Mouse (Mus musculus) heart, embryonic 11.5 days (tissue): ENCODE results near the gene Ckm. TPM values are rescaled to one million over a fixed set of nuclear protein-coding genes. Genes with fewer than 3 reads are reported as not detected.
A peak's percentile ranks its signal among the peaks of the same experiment; 100 is the strongest.

ENCODE experiments used
- ATAC-seq: fragments of 200-750 bp; cut with Nextera tagmentation; replicated peaks from 2 replicates; pipeline ENCODE4 v1.8.0; 2017; ENCODE audit warnings: moderate library complexity; ENCODE audit not compliant: insufficient number of reproducible peaks, low FRiP score, low TSS enrichment
- H3K27ac ChIP-seq: fragments of 300-500 bp; sonication (generic); 2 replicates; pipeline ENCODE4 v1.5.1; 2014; ENCODE audit warnings: mild to moderate bottlenecking, low read depth, low read length
- H3K27me3 ChIP-seq: fragments of 300-500 bp; sonication (generic); 2 replicates; pipeline ENCODE4 v1.6.1; 2014; ENCODE audit warnings: mild to moderate bottlenecking, low read length, mixed read lengths; ENCODE audit not compliant: control insufficient read depth, insufficient read depth
- H3K36me3 ChIP-seq: fragments of 300-500 bp; sonication (generic); 2 replicates; pipeline ENCODE4 v1.6.1; 2014; ENCODE audit warnings: mild to moderate bottlenecking, low read length, moderate library complexity, mixed read lengths; ENCODE audit not compliant: control insufficient read depth, insufficient read depth
- H3K4me1 ChIP-seq: fragments of 300-500 bp; sonication (generic); 2 replicates; pipeline ENCODE4 v1.6.1; 2014; ENCODE audit warnings: low read length; ENCODE audit not compliant: control insufficient read depth, insufficient read depth
- H3K4me2 ChIP-seq: fragments of 300-500 bp; sonication (generic); 2 replicates; pipeline ENCODE4 v1.6.1; 2014; ENCODE audit warnings: mild to moderate bottlenecking, moderate library complexity
- H3K4me3 ChIP-seq: fragments of 300-500 bp; sonication (generic); 2 replicates; pipeline ENCODE4 v1.5.1; 2014; ENCODE audit warnings: low read depth, low read length
- H3K9ac ChIP-seq: fragments of 300-500 bp; sonication (generic); 2 replicates; pipeline ENCODE4 v1.6.1; 2014; ENCODE audit warnings: mild to moderate bottlenecking, low read depth, low read length, moderate library complexity
- H3K9me3 ChIP-seq: fragments of 300-500 bp; sonication (generic); replicated peaks from 2 replicates; pipeline ENCODE4 v1.6.1; 2016; ENCODE audit warnings: low read length; ENCODE audit not compliant: control insufficient read depth
- WGBS: fragments of 180-500 bp; shearing (Covaris S2); extraction: QIAGEN DNeasy Blood & Tissue Kit; methylation state at CpG from one replicate; pipeline ENCODE4 v1.1.7; 2014; ENCODE audit not compliant: insufficient replicate concordance; 5-methylcytosine and 5-hydroxymethylcytosine counted together
- polyA plus RNA-seq: library from polyadenylated mRNA; unstranded; fragments of >200 nt; fragmentation: Nextera tagmentation; extraction: Ambion mirVana; gene quantifications from 2 replicates; pipeline ENCODE4 v1.2.1, GENCODE M21; 2014

The Ckm gene
- polyA plus RNA-seq, 1 experiment from 2014 or later: 11.0 TPM

DNA sequence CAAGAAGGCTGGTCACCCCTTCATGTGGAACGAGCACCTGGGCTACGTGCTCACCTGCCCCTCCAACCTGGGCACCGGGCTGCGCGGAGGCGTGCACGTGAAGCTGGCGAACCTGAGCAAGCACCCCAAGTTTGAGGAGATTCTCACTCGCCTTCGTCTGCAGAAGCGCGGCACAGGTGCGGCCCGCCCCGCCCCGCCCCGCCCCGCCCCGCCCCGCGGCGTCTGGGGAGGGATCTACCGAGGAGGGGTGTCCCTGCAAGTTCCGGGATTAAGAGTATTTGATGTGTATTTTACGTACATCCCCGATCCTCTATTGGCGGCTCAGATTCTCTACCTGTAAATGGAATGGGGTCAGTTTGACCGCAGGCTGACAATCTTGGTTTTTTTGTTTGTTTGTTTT is 15.5 kb downstream of the Ckm start:
- Histone ChIP-seq H3K9ac (no peak overlapping the region), H3K36me3 (no peaks in the 10 kb centered on the region), H3K4me2 (peak overlapping the region; percentile 27; the same call in 1 of the 2 replicates), H3K9me3 (no peaks in the 10 kb centered on the region), H3K4me1 (0 out of 2 replicates have a peak, but pooled peaks cover 8% of the 10 kb centered on the region), H3K27ac (no peak overlapping the region), H3K4me3 (no peak overlapping the region), H3K27me3 (peaks cover 26% of the 10 kb centered on the region)
- WGBS: 6% methylated on average over 28 of the region's 28 CpGs
- ATAC-seq: no peak

DNA sequence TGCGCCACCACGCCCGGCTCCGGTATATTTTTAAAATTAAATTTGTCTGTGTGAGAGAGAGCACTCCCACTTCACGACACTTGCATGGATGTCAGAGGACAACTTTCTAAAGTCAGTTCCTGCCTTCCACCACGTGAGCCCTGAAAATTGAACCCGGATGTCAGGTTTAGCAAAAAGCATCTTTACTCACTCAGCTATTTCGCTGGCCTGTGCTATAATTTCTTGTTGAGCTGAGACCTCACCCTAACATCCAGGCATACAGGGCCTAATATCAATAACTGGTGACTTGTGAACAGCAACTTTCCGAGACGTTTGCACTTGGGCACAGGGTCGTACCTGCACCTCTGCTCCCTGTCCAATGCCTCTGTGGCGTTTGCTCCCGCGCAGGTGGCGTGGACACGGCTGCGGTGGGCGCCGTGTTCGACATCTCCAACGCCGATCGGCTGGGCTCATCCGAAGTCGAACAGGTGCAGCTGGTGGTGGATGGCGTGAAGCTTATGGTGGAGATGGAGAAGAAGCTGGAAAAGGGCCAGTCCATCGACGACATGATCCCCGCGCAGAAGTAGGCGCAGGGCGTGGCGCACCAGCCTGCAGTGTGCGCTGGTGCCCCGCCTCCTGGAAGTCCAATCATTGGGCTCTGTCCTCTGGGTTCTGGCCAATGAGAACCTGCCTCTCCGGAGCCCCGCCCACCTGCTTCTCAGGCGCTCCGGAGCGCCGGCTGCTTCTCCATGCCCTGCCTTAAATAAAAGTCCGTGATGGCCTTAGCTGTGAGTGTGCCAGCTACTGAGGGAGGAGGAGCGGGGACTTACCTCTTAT is 16.5 kb downstream of the Ckm start:
- no peak overlapping the region for H3K9ac ChIP-seq
- H3K9me3 ChIP-seq: no peaks in the 10 kb centered on the region
- H3K36me3 ChIP-seq: peaks cover 3% of the 10 kb centered on the region; the same call in 1 of the 2 replicates
- H3K27ac ChIP-seq: no peak overlapping the region
- H3K4me2 ChIP-seq: peak overlapping the region; percentile 75
- 12% methylated on average over 43 of the region's 43 CpGs for WGBS
- ATAC-seq: peak; percentile 86
- H3K4me3 ChIP-seq: peak overlapping the region; percentile 38
- 0 out of 2 replicates have a peak, but pooled peaks cover 8% of the 10 kb centered on the region for H3K4me1 ChIP-seq
- peaks cover 26% of the 10 kb centered on the region for H3K27me3 ChIP-seq

DNA sequence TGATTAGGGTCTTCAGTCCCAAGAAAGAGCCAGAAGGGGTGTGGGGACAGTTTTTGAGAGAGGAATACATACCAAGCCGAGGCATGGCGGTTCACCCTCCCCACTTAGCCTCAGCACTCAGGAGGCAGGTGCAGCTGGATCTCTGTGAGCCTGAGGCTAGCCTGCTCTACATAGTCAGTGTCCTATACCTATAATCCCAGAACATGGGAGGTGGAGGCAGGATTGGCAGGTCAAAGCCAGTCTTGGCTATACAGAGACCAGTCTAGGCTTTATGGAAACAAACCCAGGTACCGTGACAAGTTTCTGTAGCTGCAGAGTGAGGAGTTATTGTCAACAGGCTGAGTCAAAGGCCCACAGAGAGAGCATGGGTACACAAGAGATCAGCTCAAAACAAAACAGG is 18.5 kb downstream of the Ckm start:
- H3K36me3 ChIP-seq: peaks cover 17% of the 10 kb centered on the region

GRCm38 (mm10) chr7:19424051-19424450 is 19.5 kb downstream of the Ckm start:
- 55% methylated on average over 4 of the region's 4 CpGs for WGBS
- Histone ChIP-seq H3K9me3 (no peaks in the 10 kb centered on the region), H3K9ac (no peak overlapping the region), H3K4me2 (no peak overlapping the region), H3K36me3 (peaks cover 26% of the 10 kb centered on the region), H3K27me3 (peaks cover 14% of the 10 kb centered on the region), H3K4me3 (no peak overlapping the region), H3K4me1 (0 out of 2 replicates have a peak, but pooled peaks cover 3% of the 10 kb centered on the region), H3K27ac (no peak overlapping the region)
- no peak for ATAC-seq

More for the DNA sequence above, 18.5 kb downstream of the Ckm start:
- Histone ChIP-seq H3K4me2 (no peak overlapping the region), H3K9ac (no peak overlapping the region), H3K27ac (no peak overlapping the region), H3K4me1 (0 out of 2 replicates have a peak, but pooled peaks cover 3% of the 10 kb centered on the region), H3K9me3 (no peaks in the 10 kb centered on the region), H3K4me3 (no peak overlapping the region), H3K27me3 (peaks cover 20% of the 10 kb centered on the region)
- 86% methylated on average over 3 of the region's 3 CpGs for WGBS
- ATAC-seq: no peak

GRCm38 (mm10) chr7:19426349-19426748 is 21.8 kb downstream of the Ckm start:
- Histone ChIP-seq H3K36me3 (peaks cover 36% of the 10 kb centered on the region), H3K4me3 (no peak overlapping the region), H3K27ac (no peak overlapping the region), H3K4me1 (0 out of 2 replicates have a peak, but pooled peaks cover 3% of the 10 kb centered on the region), H3K4me2 (no peak overlapping the region), H3K27me3 (no peaks in the 10 kb centered on the region), H3K9me3 (no peaks in the 10 kb centered on the region), H3K9ac (no peak overlapping the region)
- ATAC-seq: no peak
- 72% methylated on average over 6 of the region's 6 CpGs for WGBS

DNA sequence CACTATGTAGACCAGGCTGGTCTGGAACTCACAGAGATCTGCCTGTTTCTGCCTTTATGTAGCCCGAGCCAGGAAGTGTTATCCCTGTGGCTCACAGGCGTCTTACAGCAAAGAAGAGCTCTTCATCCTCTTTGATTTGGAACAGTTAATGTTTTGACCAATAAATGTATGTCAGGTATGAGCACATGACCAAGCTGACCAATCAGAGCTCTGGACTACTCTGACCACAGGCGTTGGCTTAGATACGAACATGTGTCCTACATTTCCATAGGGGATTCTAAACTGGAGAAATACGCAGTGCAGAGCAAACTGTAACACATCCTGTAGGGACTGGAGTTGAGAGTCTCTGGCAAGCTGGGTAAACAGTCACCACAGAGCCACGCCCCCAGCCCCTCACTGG is 22.3 kb downstream of the Ckm start:
- no peak overlapping the region for H3K27ac ChIP-seq
- no peak overlapping the region for H3K4me2 ChIP-seq
- no peak overlapping the region for H3K9ac ChIP-seq
- no peaks in the 10 kb centered on the region for H3K4me1 ChIP-seq
- no peak overlapping the region for H3K4me3 ChIP-seq
- 82% methylated on average over 5 of the region's 6 CpGs for WGBS
- ATAC-seq: no peak
- no peaks in the 10 kb centered on the region for H3K27me3 ChIP-seq
- H3K9me3 ChIP-seq: no peaks in the 10 kb centered on the region
- peaks cover 37% of the 10 kb centered on the region for H3K36me3 ChIP-seq

DNA sequence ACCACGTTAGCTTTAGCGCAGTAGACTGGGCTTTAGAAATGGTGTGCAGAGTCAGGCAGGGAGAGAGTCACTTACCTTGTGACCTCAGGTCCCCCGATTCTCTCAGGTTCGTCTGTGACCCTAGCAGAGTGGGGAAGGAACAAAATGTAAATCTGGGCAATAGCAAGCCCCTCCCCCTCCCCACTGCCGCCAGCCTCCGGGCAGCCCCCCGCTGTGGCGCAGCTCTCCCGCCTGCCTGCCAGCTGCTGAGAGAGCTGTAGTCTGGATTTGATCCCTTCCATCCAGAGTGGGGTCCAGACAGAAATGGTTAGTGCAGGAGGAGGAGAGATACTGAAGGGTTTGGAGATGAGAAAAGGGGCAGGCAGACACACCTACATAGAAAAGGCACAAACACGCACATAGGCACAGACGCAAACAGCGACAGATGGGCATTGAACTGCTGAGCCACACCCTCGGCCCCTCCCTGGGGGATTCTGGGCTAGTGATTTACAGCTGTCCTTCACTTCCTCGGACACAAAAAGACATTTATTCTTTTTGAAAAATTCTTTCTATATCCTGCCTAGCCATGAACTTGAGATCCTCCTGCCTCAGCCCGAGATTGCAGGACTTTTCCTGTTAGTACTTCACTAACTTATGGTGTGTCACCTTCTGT is 23.5 kb downstream of the Ckm start:
- Histone ChIP-seq H3K9me3 (no peaks in the 10 kb centered on the region), H3K27ac (no peak overlapping the region), H3K4me1 (no peaks in the 10 kb centered on the region), H3K4me3 (no peak overlapping the region), H3K36me3 (peaks cover 49% of the 10 kb centered on the region), H3K27me3 (no peaks in the 10 kb centered on the region), H3K4me2 (no peak overlapping the region), H3K9ac (no peak overlapping the region)
- no peak for ATAC-seq
- WGBS: 75% methylated on average over 15 of the region's 15 CpGs

- no peak for ATAC-seq
- H3K9me3 ChIP-seq: no peaks in the 10 kb centered on the region
- peaks cover 65% of the 10 kb centered on the region for H3K36me3 ChIP-seq
- no peak overlapping the region for H3K4me3 ChIP-seq
- H3K27me3 ChIP-seq: no peaks in the 10 kb centered on the region
- WGBS: 71% methylated on average over 8 of the region's 8 CpGs
- H3K4me2 ChIP-seq: no peak overlapping the region
- no peaks in the 10 kb centered on the region for H3K4me1 ChIP-seq
- H3K9ac ChIP-seq: no peak overlapping the region
- H3K27ac ChIP-seq: no peak overlapping the region
These were observed 25.1 kb downstream of the Ckm start for GRCm38 (mm10) chr7:19429726-19430125.
